Mouse (Mus musculus) ovary, postnatal 10 days (tissue): ENCODE measurements around the gene Dhodh.

Experiments used
- DNase-seq: peaks from one replicate; pipeline ENCODE4 v3.0.0; 2022; ENCODE audit warnings: low spot score

Dhodh gene

DNA sequence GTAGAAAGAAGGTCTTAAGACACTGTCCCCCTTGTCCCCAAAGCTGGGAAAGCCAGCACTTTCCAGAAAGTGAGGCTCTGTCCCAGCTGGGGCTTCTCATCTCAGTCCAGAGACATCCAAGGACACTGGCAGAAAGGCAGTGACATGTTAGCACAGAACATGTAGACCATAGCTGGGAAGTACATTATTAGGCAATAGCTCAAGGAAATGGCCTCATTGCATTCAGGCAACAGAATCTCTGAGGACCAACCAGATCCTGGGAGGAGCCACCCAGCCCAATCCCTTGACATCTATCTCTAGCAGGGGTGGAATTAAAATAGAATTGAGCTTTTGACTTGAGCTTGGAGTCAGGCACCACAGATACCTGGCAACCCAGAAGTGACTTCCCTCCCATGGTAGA is 22.8 kb downstream of the Dhodh start:
- DNase-seq, result no peak

DNA sequence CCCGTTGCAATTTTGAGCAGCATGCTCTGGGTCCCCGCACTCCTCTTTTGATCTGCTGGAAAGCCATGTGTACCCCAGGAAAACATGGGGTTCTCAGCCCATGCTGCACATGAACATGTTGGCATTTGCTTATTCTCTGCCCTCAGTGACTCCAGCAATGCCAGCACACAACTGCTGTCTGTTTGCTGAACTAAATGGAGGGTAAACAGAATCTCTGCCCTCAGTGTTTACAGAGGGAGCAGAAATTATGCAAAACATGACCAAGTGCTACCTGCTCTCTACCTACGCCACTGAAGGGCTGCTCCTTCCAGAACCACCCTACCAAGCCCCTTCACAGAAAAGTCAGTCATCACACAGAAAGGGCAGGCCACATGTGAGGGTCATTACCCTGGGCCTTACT is 23.6 kb downstream of the Dhodh start:
- DNase-seq, result no peak

- no peak for DNase-seq
Measured at GRCm38 (mm10) chr8:109584293-109584692, 24.2 kb downstream of the Dhodh start.

GRCm38 (mm10) chr8:109578900-109579301 is 29.6 kb downstream of the Dhodh start, which contains the start of gene Hp:
Gene Hp (minus strand): TSS chr8:109579172.
- DNase-seq, result no peak

- DNase-seq, result no peak
Measured at GRCm38 (mm10) chr8:109576311-109576710, 32.2 kb downstream of the Dhodh start.

- no peak for DNase-seq
Measured at GRCm38 (mm10) chr8:109571139-109571538, 37.3 kb downstream of the Dhodh start.

DNA sequence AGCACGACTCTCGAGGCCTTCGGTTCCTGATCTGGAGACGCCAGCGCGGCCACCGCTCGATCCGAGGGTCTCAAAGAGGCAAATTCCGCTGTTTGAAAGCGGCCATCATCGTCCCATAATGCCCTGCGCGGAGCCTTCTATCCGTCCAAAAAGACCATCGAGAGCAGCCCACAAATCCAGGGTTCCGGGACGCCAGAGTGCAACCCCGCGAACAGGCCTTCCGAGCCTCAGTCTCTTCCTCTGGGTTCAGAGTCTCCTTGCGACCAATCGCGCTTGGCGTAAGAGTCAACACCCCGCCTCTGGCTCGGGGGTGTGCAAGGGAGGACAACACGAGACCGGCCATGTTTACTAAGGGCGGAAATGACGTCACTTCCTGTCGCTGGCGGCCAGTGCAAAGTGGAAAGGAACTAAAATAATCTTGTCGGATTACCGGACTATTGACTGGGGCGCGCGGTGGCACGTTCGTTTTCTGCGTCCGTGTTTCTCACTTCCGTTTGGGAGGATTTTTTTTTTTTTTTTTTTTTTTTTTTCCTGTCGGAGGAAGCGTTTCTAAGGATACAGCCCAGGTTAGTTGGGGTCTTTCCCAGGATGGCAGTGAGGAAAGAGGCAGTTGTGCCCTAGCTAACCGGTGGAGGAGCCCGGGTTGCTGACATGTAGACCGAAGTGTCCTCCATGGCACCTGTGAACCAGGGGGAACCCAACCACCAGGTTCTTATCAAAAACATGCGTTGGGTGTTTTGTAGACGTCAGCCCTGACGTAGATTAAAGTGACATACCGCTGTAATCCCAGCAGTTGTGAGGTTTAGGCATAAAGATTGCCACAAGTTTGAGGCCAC is 42.8 kb downstream of the Dhodh start, which contains the start of the genes Dhx38 and Txnl4b:
Gene Dhx38, minus strand, starts transcription at position 364 of the 836 bp plus-strand sequence.
Gene Txnl4b, plus strand, starts transcription at position 395 of the 836 bp plus-strand sequence.
- peak; percentile 93 for DNase-seq

DNA sequence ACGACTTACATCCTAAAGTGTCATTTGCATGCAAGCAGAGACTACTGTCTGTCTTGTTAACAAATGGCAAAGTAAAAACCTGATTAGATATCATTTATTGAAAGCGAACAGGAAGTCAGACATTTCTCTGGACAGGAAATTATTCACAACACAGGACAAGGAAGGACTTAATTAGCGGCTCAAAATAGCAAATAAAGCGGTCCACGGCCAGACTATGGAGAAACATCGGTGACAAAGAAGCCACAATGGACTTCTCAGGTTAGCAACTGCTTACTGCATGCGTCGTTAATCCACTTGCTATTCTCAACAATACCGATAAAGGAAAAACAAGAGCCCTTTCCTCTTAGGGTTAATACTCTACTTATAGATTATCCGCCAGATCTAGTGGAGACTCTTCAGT is 43.7 kb downstream of the Dhodh start:
- DNase-seq, result no peak

DNA sequence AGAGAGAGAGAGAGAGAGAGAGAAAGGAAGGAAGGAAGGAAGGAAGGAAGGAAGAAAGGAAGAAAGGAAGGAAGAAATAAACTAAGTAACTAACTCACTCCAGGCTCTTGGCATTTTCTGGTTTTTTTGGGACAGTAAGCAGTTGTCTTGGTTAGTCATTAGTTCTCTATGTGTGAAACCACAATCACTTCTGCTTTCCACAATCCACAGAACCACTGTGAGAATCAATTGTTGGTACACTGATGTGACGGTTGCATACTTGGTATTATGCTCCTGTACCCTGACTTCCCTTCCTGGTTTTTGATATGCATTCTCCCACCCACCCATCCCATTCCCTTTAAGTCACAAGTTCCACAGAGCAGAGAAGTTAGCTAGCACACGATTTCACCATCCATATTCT is 44.6 kb downstream of the Dhodh start:
- no peak for DNase-seq

DNA sequence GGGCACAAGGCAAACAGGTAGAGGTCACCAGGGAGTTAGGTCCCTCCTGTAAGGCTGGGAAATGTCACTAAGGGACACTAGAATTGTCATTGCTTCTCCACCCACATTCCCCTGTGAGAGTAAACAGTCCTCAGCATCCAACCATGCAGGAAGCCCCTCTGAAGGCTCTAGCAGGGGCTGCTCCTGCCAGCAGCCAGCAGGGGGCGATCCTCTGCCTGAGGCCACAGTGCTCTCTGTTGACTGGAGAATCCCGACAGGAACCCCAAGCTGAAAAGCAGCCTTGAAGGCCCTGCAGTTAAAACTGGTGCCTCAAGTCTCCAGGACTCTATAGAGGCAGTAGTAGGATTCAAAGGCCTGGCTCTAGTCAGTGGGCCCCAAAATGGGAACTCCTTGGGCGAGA is 56.8 kb downstream of the Dhodh start:
- no peak for DNase-seq

DNA sequence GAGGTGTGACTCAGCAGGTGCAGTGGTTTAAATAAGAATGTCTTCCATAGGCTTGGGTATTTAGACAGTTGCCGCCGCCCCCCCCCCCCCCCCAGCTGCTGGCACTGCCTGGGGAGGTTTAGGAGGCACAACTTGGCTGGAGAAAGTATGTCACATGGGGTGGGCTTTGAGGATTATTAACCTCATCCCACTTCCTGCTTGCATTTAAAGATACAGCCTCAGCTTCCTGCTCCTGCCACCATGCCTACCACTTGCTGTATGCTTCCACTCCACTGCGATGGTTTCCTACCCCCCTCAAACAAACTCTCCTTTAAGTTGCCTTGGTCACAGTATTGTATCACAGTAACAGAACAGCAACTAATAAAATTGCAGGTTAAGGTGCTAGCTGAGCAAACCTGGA is 64.4 kb downstream of the Dhodh start:
- DNase-seq, result no peak

DNA sequence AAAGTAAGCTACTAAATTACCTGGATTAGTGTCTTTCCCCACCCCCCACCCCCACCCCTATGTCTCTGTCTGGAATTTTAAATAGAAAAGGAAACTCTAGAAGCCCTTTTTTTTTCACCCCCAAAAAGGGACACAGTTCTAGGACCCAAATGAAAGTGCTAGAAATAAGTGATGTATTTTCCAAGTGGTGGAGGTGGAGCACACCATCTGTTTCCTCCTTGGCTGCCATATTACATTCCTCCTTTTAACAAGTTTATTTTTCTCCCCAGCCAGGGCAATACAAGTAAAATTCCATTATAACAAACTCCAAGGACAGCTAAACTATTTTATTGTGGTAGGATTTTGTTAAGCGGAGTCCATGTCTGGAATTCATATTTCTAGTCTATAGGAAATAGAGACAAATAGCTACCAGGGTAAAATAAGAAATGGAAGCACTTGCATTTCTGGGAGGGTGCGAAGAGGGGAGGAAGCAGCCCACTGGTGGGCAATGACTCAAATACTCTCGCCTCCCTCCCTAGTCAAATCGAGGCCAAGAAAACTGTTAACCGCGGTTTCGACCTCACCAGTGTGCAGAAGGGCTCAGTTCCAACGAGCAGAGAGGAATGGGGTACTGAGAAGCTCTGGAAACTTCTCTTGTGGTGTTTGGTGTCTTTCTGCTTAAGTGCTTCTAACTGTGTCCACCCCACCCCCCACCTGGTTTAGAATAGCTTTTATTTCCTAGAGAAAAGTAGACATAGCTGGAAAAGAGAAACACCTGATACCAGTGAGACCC is 65.5 kb downstream of the Dhodh start:
- no peak for DNase-seq

DNA sequence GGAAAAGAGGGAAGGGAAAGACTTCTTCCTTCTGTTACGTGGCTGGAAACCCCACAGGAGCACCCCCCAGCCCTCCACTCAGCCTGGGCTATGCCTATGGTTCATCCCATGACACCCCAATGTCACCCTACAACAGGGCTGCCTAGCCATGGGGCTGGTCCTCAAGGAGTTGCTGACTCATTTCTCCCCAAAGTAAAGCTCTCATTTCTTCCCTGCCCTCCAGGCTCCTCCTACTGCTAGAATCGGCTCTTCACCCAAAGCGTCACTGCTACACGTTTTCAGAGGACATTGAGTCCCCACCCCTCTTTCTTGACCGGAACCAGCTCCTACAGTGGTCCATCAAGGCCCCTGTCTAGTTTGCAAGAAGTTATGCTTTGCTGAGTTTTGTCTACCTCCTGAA is 66.3 kb downstream of the Dhodh start:
- DNase-seq, result no peak
